Mouse (Mus musculus) left cerebral cortex, postnatal 14 days (tissue): ENCODE measurements around the gene Col18a1. TPM values are rescaled to one million over a fixed set of nuclear protein-coding genes. Genes with fewer than 3 reads are reported as not detected.

Experiments used
- DNase-seq, 2 experiments: peaks; one replicate each; pipeline ENCODE4 v3.0.0; 2021 to 2022; ENCODE audit warnings: low spot score in 2 of 2, mixed read lengths in 1 of 2
- intact Hi-C: fragments of 180-260 bp; cut with DNase I; formaldehyde crosslinking; loops from one replicate; pipeline ENCODE4 v1.15.1; 2025
- total RNA-seq, 2 experiments: library from RNA; stranded (reverse); gene quantifications; 2 replicates each; pipeline ENCODE4 v1.2.3; 2021

Gene Col18a1
- total RNA-seq, 2 experiments from 2014 or later, result 9.5 to 10.7 TPM

- DNase-seq, result no peak
- intact Hi-C loops, result no loop called here
Observed at GRCm38 (mm10) chr10:77120501-77120900, 45.8 kb downstream of the Col18a1 start.

- DNase-seq, result no peak
- intact Hi-C loops, result loop anchor here (5.0 kb wide), 1 partner anchor 282 kb away; no protein-coding TSS in a partner anchor
Observed at GRCm38 (mm10) chr10:77119437-77119836, 46.9 kb downstream of the Col18a1 start.

GRCm38 (mm10) chr10:77118361-77118760 is 48.0 kb downstream of the Col18a1 start:
- intact Hi-C loops, result loop anchor here (5.0 kb wide), 1 partner anchor 281 kb away; no protein-coding TSS in a partner anchor
- DNase-seq, result no peak

- intact Hi-C loops, result loop anchor here (5.0 kb wide), 1 partner anchor 279 kb away; no protein-coding TSS in a partner anchor
- no peak for DNase-seq
Observed at GRCm38 (mm10) chr10:77116537-77117455, 49.6 kb downstream of the Col18a1 start.

GRCm38 (mm10) chr10:77113489-77114240 is 52.7 kb downstream of the Col18a1 start:
- intact Hi-C loops, result no loop called here
- DNase-seq, result no peak

- intact Hi-C loops, result no loop called here
- DNase-seq, result no peak
Observed at GRCm38 (mm10) chr10:77111550-77112249, 54.6 kb downstream of the Col18a1 start.

- DNase-seq, result no peak
Observed at GRCm38 (mm10) chr10:77110843-77111242, 55.5 kb downstream of the Col18a1 start.

GRCm38 (mm10) chr10:77110010-77110409 is 56.3 kb downstream of the Col18a1 start:
- no peak for DNase-seq
- intact Hi-C loops, result no loop called here

More at GRCm38 (mm10) chr10:77110843-77111242, 55.5 kb downstream of the Col18a1 start:
- intact Hi-C loops, result no loop called here

- no peak for DNase-seq
- intact Hi-C loops, result no loop called here
Observed at GRCm38 (mm10) chr10:77108106-77108505, 58.2 kb downstream of the Col18a1 start.

GRCm38 (mm10) chr10:77104327-77104726 is 62.0 kb downstream of the Col18a1 start:
- intact Hi-C loops, result no loop called here
- DNase-seq, result no peak

GRCm38 (mm10) chr10:77103689-77104088 is 62.7 kb downstream of the Col18a1 start:
- no peak for DNase-seq
- intact Hi-C loops, result no loop called here

- intact Hi-C loops, result no loop called here
- no peak for DNase-seq
Observed at GRCm38 (mm10) chr10:77099777-77100176, 66.6 kb downstream of the Col18a1 start.

- intact Hi-C loops, result no loop called here
- no peak for DNase-seq
Observed at GRCm38 (mm10) chr10:77098619-77099018, 67.7 kb downstream of the Col18a1 start.

- no peak for DNase-seq
- intact Hi-C loops, result no loop called here
Observed at GRCm38 (mm10) chr10:77097890-77098200, 68.5 kb downstream of the Col18a1 start.

GRCm38 (mm10) chr10:77097006-77097889 is 69.1 kb downstream of the Col18a1 start:
- intact Hi-C loops, result no loop called here
- DNase-seq, result no peak

GRCm38 (mm10) chr10:77095666-77096065 is 70.7 kb downstream of the Col18a1 start:
- intact Hi-C loops, result no loop called here
- DNase-seq, result no peak

GRCm38 (mm10) chr10:77093817-77094216 is 72.5 kb downstream of the Col18a1 start:
- intact Hi-C loops, result no loop called here
- peak in 1 of 2 experiments; percentile 22 for DNase-seq

GRCm38 (mm10) chr10:77091538-77092097 is 74.7 kb downstream of the Col18a1 start:
- intact Hi-C loops, result no loop called here
- DNase-seq, result no peak

- DNase-seq, result no peak
- intact Hi-C loops, result no loop called here
Observed at GRCm38 (mm10) chr10:77090063-77090462, 76.3 kb downstream of the Col18a1 start.
